Mouse (Mus musculus) c-Kit-positive CD71-positive TER-119-positive erythroid progenitor cells, embryonic 14.5 days (primary cell): Measurements from ENCODE around the gene Naa80.
A peak's percentile ranks its signal among the peaks of the same experiment; 100 is the strongest.

Experiments
- DNase-seq: peaks from one replicate; pipeline ENCODE4 v3.0.0-alpha.2; 2013; ENCODE audit warnings: low spot score

The Naa80 gene

GRCm38 (mm10) chr9:107618778-107619545, 40.3 kb downstream of the Naa80 start:
- DNase-seq = no peak

DNA sequence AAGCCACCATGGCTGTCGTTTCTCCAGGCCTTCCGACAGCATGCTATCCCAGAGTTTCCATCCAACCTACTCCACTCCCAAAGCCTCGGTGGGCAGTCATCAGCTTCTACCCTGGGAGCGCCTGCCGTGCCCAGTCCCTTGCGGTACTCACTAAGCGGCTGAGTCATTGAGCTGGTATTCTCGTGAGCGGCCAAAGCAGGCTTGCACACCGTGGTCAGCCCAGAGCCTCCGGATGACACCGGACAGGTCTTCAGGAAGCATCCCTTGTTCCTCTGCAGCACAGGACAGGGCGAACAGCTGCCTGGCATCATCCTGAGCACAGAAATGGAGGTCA, 40.8 kb downstream of the Naa80 start:
- DNase-seq = no peak

DNA sequence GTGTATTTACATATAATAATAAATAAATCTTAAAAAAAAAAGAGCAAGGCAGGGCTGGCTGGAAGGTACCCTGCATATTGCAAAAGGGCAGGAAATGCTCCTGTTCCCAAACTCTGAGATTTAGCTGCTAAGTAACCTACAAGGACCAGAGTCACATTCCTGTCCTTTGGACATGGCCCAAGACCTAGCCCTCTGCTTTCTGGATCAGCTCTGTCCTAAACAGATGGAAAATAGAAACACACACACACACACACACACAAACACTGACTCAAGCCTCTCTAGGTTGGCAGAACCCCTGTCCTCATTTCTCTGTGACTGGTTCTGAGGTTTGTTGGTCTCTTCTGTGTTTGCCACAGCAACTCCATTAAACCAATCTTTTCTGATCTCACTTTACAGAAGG, 42.3 kb downstream of the Naa80 start:
- DNase-seq = no peak

DNA sequence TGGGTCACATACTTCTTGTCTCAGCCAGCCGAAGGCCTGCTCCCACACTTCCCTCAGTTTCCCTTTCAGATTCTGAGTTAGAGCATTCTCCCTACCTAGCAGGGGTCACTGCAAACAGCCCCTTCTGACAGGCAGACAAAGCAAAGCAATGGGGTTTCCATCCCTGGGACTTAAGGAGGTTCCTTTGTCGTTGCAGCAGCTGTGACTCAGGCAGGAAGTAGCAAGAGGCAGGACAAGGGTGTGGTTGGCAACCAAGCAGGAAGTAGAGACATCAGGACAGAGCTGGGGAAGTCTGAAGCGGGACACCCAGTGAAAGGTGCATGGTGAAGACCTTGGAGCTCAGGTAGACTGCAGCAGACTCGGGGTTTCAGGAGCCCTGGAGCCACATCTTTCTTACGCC, 45.9 kb downstream of the Naa80 start:
- no peak for DNase-seq

GRCm38 (mm10) chr9:107624951-107625350, 46.3 kb downstream of the Naa80 start:
- no peak for DNase-seq

GRCm38 (mm10) chr9:107625351-107626128, 46.9 kb downstream of the Naa80 start:
- DNase-seq = no peak

DNA sequence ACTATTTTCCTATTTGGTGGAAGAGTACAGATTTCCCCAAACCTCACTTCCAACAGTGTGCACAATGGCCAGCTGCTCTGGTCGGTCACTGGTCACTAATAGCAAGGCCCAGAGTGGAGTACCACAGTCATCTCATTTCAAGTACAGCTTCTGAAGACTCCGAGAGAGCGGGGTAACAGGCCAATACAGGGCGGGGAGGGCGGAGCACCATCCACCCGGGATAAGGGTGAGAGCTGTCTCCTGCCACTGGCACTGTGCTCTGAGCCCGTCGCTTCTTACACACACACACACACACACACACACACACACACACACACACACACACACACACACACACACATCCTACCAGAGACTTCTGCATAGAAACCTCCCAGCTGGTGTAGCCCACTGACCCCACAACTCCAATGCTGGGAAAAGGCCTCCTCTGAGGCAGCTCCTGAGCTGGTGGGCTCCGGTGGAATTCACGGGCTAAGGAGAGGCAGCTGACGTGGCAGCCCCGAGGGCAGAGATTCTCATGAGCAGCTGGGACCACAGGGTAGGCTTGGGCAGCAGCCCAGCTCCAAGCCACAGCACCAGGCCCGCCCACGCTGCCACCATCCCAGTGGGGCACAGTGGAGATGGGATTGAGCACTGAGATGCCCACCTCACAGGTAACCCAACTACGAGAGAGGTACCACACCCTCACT, 47.6 kb downstream of the Naa80 start:
- no peak for DNase-seq

DNA sequence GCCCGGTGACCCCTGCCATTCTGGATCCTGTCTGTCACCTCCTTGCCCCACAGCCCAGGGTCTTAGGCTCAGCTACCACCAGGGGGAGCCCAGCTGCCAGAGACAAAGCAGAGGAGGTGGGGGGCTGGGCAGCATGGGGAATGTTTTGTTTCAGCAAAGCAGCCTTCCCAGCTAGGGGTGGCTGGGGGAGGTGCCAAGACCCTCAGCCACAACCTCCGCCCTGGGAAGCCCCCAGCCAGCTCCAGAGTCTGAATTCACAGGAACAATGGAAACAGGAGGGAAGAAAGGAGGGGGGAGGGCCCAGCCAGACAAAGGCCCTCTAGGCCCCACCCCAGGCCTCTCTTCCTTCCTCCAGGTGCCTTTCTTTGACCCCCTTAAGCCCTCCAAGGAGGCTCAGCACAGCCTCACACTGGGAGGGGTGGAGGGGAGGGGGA, 48.2 kb downstream of the Naa80 start:
- DNase-seq = no peak

DNA sequence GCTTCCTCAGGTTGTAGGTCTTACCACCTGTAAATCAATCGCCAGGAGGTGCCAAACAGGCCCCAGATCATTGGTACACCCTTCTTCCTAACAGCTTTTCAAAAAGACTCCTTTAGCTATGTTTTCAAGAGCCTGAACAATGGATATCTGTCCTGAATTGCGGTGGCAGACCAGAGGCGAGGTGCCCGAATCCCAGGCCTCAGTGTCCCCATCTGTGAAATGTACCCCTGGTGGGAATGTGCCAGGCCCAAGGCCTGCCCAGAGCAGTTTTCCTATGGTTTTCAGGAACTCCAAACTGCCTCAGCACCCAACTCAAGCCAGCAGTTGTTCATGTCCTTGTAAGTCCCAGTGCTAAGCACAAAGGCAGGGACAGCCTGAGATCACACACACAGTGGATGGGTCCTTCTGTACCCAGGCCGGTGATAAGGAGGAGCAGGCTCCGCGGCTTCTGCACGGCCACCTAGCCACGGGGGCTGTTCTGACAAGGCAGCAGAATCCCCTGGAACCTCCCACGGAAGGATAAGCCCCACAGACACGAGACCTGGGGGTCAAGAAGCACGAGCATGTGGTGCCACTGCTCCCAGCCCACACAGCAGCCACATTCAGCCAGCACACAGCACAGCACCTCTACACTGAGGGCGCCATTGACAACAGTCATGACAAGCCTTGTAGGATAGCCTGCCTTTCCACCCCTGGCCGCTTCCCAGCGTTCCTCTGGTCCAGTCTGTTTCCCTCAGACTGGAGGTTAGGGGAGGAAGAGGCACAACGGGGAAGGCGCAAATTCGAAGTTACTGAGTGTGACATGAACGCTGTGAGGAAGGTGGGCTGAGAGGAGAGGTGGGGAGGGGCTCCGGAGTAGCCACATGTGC, 48.9 kb downstream of the Naa80 start:
- DNase-seq = no peak

DNA sequence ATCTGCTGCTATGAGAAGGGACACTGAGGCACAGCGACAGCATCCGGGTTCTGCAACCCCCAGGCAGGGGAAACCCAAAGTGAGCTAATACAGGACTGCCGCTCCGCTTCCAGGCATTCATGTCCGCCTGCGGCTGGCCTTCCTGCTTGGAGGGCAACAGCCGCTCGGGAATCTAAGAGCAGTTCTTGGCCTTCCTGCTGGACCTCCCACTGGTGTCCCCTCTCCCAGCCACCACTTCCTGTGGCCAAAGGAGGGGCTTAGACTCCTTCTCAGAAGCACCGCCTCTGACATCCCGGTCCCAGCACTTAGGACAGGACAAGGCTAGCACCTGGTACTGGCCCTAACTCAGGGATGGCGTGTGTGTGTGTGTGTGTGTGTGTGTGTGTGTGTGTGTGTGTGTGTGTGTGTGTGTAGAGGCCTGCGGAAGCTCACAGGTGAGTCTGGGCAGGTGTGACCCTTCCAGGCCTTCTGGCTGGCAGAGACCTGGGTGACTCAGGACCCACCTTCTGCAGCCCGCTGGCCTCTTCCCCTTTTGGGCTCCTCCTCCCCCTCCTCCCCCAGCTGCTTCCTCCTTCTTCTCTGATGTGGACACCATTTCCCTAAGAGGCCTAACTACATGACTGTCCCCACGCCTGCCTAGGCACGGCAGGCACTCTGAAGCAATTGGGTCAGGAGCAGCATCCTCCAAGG, 50.2 kb downstream of the Naa80 start:
- no peak for DNase-seq

DNA sequence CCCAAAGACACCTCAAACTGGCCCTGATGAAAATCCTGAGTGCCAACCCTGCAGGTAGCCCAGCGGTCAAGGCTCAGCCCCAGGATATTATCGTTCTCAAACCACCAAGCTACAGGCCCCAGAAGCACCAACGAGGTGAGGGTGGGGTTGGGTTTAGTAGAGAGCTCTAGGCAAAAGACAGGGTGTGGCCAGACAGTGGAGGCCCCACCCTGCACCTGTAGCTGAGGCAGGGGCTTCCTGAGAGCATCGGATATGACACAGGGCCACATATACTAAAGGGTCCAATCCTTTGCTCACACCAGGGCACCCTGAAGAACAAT, 50.7 kb downstream of the Naa80 start:
- no peak for DNase-seq

DNA sequence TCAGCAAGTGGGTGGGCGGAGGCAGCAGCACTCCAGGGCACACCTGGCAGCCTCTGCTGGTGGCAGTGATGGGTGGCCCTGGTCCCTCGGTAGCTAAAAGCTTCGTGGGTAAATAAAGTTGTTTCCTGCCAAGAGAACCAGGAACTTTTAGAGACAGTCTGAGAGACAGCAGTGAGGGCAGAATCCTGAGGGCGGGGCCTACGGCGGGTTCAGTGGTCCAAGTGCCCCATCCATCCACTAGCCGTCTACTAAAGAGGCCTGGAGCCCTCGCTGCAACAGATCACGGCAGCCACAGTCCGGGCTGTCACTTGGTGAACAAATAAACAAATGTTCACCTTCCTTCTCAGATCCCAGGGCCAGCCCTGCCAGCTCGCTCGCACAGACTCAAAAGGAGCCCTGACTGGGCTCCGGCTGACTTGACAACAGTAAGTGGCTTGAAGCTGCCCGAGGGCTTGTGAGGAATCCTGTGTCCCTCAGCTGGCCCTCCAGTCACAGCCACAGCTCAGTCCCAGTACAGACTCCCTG, 51.3 kb downstream of the Naa80 start:
- no peak for DNase-seq

GRCm38 (mm10) chr9:107630576-107630975, 51.9 kb downstream of the Naa80 start:
- no peak for DNase-seq

- no peak for DNase-seq
Measured at GRCm38 (mm10) chr9:107631311-107631826, 52.7 kb downstream of the Naa80 start.

GRCm38 (mm10) chr9:107631861-107632260, 53.2 kb downstream of the Naa80 start:
- no peak for DNase-seq

- DNase-seq = peak; percentile 51
Measured at GRCm38 (mm10) chr9:107632478-107632877, 53.8 kb downstream of the Naa80 start.

DNA sequence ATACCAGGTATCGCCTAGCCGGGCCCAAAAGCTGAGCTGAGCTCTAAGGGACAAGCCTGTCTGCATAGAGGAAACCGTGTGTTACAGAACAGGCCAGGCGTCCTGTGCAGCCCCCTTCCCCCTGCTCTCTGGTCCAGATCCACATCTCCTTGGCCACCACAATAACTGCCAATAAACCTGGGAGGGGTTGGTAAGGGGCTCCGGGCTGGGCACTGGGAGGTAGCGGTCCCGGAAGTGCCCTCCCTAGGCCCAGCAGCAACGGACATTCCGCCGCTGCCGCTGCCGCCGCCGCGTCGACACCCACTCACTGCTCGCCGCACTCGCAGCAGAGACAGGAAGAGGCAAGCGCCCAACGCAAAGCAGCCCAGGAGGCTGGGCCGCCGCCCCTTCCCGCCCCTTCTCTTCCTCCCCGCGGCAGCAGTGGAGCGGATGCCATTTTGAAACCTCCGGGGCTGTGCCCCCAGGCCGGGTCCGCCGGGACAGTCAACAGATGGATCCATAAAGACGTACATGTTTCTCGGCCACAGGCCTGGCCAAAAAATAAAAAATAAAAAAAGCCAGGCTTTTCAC, 54.5 kb downstream of the Naa80 start:
- DNase-seq = peak; percentile 72
